Mouse (Mus musculus): ENCODE data around the gene Gm49373.

DNA sequence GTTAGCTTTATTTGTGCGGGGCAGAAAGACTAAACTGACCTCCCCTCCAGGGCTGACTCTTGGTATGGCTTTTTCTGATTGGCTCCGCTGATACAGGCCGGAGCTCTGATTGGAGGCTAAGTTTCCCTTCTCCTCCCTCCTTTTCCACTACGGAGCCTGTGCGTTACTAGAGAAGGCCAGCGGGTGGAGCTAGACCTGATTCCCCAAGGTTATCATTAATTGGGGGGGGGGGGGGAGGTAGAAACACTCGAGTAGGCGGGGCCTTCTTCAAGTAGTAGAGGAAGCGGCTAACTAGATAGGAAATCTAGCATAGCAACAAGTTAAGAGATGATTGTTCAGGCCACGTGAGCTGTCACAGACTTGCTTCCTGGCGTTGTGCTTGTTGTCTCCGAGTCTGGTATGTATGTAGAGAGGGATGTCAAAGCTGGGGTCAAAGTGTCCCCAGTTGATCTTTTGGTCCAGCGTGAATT is 42.1 kb downstream of the Gm49373 start:
- TF ChIP-seq GATA1 (IDR thresholded peaks at IDR 0.05; ENCODE audit: borderline replicate concordance, low read length) = no peak
- TF ChIP-seq CTCF (IDR thresholded peaks at IDR 0.05; ENCODE audit: low read depth, low read length) = no peak

All from G1E (cell line).